Mouse (Mus musculus): ENCODE data around the gene Ttc19.

The Ttc19 gene

DNA sequence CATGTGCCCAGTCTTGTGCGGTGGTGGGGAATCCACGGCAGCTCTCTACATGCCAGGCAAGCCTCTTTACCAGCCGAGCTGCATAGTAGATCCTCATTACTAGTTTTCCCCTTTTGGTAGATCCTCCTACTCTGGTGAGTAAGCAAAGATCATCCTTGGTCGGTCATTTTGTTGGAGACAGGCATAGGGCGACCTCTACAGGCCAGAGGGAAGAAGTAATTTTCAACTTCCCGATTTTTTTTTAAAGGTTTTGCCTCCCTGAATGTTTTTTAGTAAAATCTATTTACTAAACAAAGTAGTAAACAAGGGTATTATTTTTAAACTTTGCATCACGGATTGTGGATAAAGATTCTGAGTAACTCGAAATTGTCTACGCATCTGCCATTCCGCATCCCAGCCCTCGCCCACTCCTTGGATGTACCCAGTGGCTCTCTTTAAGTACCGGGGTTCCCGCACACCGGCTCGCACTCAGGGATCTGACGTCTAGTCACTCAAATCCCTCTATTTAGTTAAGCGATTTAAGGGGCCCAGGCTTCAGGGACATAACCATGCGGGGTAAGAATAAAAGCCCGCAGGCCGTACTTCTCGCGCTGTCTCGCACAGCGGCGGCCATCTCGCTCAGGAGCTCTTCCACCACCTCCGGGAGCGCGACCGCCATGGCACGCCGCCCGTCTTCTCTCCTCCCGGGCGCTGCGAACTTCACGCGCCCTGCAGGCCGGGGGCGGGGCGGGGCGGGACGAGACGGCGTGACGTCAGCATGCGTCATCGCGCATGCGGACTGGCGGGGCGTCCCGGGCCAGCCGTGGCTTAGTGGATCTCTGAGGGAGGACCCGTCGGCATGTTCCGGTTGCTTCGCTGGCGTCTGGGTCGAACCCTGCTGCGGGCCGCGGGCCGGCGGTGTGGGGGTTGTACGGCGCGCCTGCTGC is at the start of gene Ttc19, which contains the start of gene Zswim7:
TSS of gene Ttc19 (plus strand) at position 799 of the 926 bp plus-strand sequence.
TSS of gene Zswim7 (minus strand) at position 701 of the 926 bp plus-strand sequence.
- in situ Hi-C loops (cut with MboI, MseI): no loop called here

DNA sequence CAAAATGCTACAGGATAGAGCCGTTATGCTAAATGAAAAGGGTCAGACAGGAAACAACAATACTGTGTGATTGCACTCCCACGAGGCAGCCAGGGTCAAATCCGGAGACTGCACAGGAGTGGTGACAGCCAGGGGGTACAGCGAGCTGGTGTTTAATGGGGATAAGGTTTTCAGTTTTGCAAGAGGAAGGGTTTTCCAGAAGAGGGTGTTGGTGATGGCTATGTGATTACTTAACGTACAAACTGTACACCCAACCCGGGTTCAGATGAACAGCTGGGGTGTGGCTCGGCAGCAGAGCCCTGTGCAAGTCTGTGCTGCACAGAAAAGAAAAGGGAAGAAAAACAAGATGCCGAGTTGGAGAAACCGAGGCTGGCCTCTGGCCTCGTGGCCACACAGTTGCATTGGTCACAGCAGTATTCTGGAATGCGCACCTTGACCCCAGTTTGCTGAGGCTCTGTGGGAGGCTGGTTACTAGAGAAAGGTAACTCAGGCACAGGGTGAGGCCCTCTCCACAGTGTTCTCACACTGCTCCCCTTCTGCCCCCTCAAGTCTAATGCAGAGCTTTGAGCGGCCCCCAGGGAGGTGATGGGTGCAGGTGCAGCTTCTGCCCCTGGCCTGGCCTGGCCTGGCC is 40.5 kb upstream of the Ttc19 start:
- in situ Hi-C loops (cut with MboI, MseI): no loop called here

DNA sequence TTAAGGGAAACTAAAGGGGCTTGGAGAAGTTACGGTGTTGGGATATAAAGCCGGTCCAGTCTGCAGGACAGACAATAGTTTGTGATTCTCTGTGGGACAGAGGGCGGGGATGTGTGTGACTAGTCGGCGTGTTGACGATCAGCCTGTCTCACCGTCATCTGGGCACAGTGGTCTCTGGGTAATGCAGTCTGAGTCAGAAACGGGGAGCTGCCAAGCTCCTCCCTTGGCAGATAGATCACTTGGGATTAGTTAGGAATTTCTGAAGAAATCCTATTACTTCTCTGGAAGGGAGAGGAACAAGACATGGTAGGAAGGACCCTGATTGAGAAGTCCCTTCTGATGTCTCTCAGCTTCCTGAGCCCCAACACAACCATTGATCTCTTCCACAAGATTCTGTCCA is 37.4 kb upstream of the Ttc19 start:
- in situ Hi-C loops (cut with MboI, MseI): no loop called here

DNA sequence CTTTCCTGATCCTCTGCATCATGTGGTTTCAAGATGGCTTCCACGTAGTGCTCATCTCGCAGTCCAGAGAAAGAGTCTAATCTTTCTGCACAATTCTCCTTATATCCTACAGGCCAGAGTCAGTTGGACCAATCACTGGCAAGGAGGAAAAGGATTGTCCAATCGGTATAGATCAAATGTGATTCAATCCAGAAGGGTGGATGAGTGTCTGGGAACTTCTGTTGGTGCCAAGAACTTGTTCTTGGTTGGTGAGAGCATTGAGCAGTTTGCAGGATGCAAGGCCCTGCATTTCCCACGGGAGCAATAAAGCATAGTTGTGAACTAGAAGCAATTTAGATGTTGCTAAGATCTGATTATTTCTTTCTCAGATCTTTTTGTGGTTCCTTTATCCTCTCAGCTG is 36.8 kb upstream of the Ttc19 start:
- in situ Hi-C loops (cut with MboI, MseI): no loop called here

DNA sequence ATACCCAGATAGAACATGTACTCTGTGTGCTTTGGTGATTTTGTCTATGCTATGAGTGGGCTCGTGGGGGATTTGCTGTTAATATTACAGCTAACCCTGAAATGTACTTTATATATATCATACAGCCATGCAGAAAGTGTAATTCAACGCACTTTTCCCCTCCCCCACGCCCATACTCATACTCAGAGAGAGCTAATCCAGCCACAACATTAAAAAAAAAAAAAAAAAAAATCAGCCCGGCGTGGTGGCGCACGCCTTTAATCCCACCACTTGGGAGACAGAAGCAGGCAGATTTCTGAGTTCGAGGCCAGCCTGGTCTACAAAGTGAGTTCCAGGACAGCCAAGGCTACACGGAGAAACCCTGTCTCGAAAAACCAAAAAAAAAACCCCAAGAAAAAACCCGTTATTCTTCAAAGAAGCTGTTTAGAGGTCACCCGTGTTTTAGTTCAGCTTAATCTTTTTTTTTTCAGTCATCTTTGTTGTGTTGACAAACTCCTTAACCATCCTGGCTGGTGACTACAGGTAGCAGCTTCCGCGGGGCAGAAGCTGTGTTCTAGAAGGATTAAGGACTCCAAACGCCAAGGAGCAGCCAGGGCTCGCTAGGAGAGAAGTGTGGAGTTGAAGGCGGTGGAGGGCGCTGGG is 33.4 kb upstream of the Ttc19 start:
- in situ Hi-C loops (cut with MboI, MseI): no loop called here

DNA sequence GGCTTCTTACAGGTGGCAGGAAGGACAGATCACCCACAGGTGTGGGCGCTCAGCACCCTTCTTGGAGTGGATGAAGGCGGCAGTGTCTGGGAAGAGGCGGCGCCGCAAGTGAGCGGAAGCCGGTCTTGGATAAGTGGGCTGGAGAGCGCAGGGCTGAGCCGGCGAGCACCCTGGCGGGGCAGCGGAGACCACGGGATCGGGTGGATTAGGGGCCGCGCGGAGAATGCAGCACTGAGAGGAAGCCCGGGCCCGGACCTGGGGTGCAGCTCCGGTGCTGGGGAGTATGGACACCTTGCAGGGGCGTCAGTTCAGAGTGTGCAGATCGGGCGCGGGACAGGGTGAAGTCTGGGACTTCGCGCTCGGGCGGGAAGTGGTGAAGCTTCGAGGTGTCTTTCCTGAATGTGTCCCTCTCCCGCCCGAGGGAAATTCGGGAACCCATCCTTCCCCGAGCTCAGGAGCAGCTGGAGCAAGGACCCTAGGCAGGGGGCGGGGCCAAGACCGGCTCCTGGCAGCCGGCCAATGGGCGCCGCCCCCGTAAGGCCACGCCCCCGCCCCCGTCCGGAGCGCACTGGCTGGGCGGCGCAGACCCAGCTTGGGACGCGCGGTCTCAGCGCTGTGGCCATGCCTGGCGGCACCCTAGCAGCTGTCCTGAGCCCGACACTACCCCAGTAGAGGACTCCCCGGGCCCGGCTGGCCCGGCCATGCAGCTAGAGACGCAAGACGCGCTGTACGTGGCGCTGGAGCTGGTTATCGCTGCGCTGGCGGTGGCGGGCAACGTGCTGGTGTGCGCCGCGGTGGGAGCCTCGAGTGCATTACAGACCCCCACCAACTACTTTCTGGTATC is 32.6 kb upstream of the Ttc19 start, which contains the start of gene Adora2b:
TSS of gene Adora2b (plus strand) at position 584 of the 844 bp plus-strand sequence.
- in situ Hi-C loops (cut with MboI, MseI): no loop called here

DNA sequence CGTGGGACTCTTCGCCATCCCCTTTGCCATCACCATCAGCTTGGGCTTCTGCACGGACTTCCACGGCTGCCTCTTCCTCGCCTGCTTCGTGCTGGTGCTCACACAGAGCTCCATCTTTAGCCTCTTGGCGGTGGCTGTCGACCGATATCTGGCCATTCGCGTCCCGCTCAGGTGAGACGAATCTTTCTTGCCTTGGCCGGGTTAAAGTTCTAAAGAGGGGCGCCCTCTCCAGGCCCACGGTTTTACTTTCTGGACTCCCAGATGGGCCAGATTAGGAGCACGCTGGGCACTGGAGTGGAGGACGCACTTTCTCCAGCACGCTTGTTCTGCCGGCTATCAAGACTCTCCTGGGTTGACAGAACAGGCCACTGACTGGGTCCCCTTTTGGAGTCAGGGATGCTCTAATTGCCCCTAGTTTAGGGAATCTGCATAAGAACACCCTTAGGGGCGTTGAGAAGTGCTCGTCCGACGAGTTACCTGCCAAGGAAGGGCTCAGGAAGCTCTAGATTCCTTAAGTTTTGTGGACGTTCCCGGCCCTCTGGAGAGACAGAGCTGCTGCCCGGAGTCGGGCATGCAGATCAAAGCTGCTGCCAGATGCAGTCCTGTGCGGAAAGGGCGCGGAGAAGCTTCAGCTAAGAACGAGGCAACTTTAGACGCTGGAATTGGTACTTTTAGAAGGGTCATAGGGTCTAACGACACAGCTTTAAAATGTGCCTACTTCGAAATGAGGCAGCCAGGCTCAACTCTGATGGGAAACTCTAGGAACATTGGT is 31.8 kb upstream of the Ttc19 start:
- in situ Hi-C loops (cut with MboI, MseI): no loop called here

DNA sequence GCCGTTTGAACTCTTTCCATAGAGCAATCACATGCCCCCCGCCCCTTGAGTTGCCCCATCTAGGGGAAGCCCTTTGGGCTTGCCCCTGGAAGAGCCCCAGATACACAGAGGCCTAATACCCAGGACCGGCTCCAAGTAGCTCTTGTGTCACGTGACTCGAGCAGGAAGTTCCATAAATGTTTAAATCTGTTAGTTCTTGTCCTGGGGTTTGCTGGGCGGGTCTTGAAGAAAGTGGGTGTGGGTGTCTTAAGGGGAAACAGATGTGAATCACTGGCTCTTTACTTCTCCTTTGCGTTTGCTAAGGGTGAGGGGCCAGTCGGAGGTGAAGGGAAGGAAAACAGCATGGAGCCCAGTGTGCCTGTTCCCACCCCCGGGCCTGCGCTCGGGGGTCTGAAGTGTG is 30.2 kb upstream of the Ttc19 start:
- in situ Hi-C loops (cut with MboI, MseI): no loop called here

DNA sequence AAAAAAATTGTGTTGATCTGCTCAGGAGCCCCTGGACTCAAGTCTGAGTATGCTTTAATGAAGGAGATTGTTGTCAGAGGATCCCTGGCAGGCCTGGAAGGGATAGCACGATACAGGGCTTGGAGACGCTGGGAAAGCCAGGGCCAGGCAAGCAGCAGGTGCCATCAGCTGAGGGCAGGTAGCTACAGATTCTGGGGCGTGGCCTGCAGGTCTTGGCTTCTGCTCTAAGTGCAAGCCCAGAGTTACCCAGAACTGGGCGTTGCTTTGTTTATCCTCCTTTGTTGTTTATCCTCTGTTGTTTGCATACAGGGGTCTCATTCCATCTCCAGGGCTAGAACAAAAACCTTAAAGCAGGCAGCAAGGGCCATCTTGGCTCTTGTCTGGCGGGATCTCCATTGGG is 27.9 kb upstream of the Ttc19 start:
- in situ Hi-C loops (cut with MboI, MseI): no loop called here

DNA sequence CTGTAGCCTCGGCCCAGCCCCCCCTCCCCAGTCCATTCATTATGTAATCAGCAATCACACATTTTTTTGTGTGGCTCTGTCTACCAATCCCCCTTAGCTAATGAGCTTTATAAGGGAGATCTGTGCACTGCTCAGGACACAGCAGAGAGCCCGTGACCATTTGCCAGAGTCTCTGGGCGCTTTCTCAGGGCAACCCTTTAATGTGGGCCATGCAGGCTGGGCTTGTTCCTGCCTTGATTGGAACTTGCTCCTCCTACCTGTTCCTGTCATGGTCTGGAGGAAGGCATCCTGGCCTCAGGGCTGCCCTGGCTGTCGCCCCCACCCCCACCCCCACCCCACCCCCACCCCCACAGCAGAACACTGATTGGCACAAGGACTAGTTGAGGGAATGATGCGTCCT is 22.1 kb upstream of the Ttc19 start:
- in situ Hi-C loops (cut with MboI, MseI): no loop called here

DNA sequence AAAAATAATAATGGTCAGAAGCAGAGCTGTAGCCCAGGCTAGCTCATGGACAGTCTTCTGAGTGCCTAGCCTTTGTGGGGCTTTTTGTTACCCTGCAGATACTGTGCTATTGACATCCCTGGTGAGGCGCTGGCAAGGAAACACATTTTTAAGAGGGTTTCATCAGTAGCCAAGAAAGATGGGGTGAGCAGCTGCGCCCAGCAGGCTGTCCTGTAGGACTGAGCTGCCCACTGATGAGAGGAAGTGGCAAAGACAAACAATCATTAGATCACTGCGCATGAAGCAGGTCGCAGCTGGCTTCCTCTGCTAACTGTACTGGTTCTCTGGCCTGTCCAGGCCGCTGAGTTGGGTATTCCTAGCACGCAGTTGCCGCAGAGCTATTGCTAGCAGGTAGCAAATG is 17.7 kb upstream of the Ttc19 start:
- in situ Hi-C loops (cut with MboI, MseI): no loop called here

DNA sequence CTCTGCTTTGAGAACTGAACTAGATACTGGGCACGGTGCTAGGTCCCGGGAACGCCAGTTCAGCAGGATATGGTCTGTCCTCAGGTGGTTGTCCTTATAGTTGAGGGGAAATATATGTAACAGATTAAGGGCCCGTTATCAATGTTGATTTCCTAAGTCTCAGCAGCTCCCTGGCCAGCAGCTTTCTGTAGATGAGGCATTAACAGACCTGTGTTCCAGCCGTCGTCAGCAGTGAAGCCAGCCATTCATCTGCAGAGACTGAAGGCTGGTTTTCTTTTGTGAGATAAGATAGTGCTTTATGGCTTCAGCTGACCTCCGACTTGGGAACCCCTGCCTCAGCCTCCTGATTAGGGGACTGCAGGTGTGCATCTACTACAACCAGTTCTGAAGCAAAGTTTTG is 17.3 kb upstream of the Ttc19 start:
- in situ Hi-C loops (cut with MboI, MseI): no loop called here

DNA sequence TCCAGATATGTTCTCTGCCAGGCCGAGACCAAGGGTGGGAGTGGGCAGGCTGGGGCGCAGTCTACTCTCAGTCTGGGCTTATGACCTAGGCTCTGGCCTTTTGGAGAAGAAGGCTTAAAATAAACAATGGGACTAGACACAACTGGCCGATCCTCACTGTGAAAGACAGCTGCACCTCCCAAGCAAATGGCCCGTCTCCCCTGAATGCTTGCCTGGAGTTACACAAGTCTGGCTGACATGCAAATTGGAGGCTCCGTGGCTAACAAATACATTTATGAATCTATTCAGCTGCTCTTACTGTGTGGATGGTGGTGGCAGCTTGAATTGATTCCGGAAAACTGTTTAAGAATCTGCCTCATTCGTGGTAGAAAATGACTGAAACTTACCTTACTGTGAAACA is 15.6 kb upstream of the Ttc19 start:
- in situ Hi-C loops (cut with MboI, MseI): no loop called here

DNA sequence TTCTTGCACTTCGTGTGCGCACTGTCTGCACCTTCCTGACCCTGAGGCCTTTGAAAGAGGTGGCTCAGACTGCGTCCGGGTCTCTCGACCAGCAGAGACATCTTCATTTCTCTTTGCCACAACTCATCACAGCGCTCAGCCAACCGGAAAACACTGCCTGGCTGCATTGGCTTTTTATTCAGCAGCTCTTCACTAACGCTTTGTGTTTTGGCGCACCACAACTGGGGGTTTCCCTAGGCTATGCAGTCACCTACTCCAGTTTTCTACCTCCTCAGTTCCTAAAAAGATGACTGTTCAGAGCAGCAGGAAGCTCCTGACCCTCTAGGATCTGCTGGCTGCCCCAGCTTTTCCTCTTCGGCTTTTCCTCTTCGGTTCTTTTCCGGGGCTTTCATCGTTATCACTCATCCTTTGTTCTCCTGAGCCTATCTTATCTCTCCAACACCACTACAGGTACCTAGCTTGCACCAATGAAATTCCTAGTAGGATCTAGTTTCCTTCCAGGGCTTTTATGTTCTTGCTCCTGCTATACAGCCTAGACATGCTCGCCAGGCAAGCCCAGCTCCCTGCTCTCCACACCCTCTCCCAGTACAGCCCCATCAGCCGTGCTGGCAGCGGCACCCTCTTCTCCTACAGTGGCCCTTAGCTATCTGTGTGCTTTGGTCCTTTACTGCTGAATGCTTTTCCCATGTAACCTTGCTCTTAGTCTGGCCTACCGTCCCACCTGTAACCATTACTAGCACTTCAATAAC is 14.6 kb upstream of the Ttc19 start:
- in situ Hi-C loops (cut with MboI, MseI): no loop called here

DNA sequence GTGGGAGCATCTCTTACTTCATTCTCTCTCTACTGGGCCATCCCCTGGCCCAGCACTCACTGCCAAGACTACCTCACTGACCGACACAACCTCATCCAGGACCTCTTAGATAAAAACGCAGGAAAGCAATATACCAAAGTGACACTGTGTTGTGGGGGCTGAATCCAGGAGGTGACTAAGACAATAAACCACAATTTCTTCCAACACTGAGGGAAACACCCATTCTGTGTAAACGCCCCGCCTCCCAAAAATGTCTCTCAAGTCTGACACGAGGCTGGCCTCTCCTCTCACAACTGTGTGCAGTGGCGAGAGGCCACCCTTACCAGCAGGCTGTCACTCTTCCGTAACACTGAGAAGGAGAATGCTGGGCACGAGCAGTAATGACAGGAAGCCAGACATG is 12.9 kb upstream of the Ttc19 start:
- in situ Hi-C loops (cut with MboI, MseI): no loop called here

DNA sequence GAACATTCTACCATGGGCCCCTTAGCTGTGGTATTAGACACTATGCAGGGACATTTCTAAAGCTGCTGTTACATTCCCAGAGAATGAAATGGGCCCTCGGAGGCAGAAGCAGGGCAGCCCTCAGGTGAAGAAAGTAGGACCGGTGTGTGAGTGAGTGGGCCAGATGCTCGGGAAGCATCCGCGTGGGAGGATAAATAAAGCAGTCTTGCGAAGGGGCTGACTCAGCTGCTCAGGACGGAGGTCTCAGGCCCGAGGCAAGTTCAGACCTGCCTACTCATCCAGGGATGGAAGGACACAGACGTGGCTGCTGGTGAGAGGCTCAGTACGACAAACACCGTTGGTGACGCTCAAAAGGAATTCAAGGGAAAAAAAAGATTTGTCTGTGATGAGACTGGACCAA is 12.2 kb upstream of the Ttc19 start:
- in situ Hi-C loops (cut with MboI, MseI): no loop called here

DNA sequence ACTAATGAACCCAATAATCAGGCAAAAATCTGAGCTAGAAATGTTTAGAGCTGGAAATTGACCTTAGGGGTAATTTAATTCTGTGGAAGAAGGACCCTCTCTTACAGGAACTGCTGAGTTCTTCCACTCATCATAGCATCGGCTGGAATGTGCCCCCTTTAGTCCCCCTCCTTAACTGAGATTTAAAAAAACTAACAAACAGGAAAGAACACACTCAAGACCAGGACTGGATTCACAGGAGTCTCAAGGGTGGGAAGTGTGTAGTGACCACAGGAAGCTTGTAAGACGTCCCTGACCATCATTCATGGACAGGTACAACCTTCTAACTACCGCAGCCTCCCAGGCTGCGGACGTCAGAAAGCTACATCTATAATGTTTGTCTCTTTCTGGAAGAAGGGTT is 10.4 kb upstream of the Ttc19 start:
- in situ Hi-C loops (cut with MboI, MseI): no loop called here

DNA sequence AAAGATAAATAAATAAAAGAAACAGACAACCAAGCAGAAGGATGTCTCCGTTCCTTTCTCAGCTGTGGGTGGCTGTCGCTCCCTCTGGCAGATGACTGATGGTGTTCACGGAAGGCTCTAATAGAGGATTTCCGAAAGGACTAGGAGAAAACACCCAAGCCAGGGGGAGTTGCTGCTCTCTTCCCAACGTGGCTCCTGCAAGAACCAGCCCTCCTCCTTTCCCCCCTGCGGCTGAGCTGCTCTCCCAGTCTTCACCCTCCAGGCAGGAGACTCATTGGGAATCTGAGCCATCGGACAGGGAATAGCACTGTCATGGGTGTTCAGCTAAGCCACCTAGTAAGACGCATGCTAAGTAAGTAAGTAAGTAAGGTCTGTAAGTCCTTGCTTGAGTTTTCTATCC is 4.2 kb upstream of the Ttc19 start:
- in situ Hi-C loops (cut with MboI, MseI): loop anchor here (5.0 kb wide), 3 partner anchors 150 to 320 kb away; partner anchors contain the start of gene Specc1

DNA sequence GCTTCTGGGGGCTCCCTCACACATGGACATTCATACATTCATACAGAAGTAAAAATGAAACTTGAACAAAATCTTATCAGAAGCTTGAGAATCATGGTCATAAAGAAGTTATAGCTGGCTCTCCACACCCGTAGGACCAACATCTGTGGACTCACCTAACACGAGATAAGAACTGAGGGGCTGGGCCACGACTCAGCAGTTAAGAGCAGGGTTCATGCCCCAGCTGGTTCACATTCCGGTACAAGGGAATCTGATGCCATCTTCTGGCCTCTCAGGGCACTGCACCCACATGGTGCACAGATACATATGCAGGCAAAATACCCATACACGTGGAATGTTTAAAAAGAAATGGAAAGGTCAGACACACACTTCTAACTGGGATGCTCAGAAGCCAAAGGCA is 3.2 kb upstream of the Ttc19 start:
- in situ Hi-C loops (cut with MboI, MseI): loop anchor here (5.0 kb wide), 3 partner anchors 151 to 321 kb away; partner anchors contain the start of gene Specc1

DNA sequence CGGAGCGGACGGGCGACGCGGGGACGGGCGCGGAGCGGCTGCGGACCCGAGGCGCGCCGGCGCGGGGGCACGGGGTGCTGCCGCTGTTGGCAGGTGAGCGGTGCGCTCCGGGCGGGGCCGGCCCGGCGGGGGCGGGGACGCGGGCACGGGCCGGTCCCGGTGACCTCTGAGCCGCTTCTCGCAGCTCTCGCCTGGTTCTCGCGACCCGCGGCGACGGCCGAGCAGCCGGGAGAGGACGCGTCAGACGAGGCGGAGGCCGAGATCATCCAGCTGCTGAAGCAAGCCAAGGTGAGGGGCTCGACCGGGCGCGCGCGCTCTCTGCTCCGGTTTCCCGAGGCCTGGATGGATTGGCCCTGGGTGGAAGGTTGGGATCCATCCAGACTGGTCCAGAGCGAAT is 326 bp downstream of the Ttc19 start:
- in situ Hi-C loops (cut with MboI, MseI): no loop called here

Data from T-helper 2 cell (primary cell).